Mouse (Mus musculus): ENCODE data around the gene Galnt14. TPM values are rescaled to one million over a fixed set of nuclear protein-coding genes. Genes with fewer than 3 reads are reported as not detected.

The Galnt14 gene
- polyA plus RNA-seq, 1 experiment: not detected

- TF ChIP-seq GATA1 (IDR thresholded peaks at IDR 0.05; ENCODE audit: low read length): no peak
Observed at GRCm38 (mm10) chr17:73557101-73557500, 153.2 kb downstream of the Galnt14 start.

- TF ChIP-seq GATA1 (IDR thresholded peaks at IDR 0.05; ENCODE audit: low read length): no peak
Observed at GRCm38 (mm10) chr17:73556436-73556835, 153.8 kb downstream of the Galnt14 start.

- no peak for TF ChIP-seq GATA1 (IDR thresholded peaks at IDR 0.05; ENCODE audit: low read length)
Observed at GRCm38 (mm10) chr17:73554668-73555067, 155.6 kb downstream of the Galnt14 start.

DNA sequence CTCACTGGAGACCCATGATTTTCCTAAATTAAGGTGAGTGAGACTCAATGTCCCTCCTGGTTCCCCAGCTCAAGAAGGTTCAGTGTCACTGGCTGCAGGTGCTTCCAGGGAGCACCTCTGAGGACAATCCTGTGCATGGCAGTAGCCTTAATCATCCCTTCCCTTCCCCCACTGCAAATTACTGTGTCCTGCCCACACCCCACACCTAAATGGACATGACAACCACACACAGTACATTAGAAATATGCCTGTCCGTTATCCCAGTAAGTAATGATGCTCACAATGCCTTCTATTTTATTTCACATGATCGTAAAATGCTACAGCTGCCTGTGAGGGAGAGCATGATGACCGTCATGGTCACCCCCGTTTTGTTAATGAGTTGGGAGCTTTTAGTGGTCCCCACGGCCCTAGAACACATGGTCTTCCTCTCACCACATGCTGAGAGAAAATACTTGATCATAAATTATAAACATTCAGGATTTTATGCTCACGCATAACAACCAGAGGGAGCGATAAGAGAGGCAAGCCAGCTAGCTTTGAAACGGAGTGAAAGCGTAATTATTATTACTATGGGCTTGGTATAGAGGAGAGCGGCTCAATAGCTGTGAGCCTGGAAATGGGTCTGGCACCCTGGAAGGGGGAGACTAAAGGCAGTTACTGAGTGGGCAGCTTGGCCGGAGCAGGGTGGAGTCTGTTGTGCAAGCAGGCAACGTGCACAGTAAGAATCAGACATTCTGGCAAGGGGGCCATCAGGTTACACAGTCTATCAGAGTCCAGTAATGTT lies 161.3 kb downstream of the Galnt14 start:
- TF ChIP-seq GATA1 (IDR thresholded peaks at IDR 0.05; ENCODE audit: low read length): no peak

- no peak for TF ChIP-seq GATA1 (IDR thresholded peaks at IDR 0.05; ENCODE audit: low read length)
Observed at GRCm38 (mm10) chr17:73548119-73548518, 162.1 kb downstream of the Galnt14 start.

- TF ChIP-seq GATA1 (IDR thresholded peaks at IDR 0.05; ENCODE audit: low read length): no peak
Observed at GRCm38 (mm10) chr17:73547483-73547882, 162.8 kb downstream of the Galnt14 start.

DNA sequence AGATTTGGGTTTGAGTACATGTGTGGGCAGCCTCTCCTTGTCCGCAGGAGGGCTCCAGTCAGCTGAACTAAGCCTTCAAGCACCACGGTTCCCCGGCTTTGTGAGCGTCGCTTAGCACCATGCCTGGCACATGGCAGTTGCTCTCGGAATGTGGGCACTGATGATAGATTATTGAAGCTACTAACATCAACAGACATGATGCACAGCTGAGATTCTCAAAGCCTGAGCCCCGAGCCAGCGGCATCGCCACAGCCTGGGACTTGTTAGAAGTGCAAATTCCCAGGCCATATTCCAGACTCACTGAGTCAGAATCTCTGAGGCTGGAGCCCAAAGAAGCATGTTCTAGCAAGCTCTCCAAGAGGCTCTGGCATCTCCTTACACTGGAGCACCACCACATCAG lies 168.3 kb downstream of the Galnt14 start:
- no peak for TF ChIP-seq GATA1 (IDR thresholded peaks at IDR 0.05; ENCODE audit: low read length)

DNA sequence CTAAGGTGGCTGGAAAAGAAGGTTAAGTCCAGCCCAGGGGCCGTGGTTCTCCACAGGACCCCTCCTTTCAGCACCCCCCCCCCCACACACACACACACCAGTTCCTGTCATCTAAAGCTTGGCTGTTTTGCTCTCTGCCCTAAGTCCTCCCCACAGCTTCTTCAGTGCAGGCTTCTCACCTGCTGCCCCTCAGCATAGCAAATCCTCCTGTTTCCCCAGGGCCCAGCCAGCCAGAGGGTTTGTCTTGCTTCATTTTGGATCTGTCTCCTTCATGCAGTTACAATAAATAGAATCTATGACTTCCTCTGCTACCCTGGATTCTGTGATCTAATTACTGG lies 169.1 kb downstream of the Galnt14 start:
- no peak for TF ChIP-seq GATA1 (IDR thresholded peaks at IDR 0.05; ENCODE audit: low read length)

GRCm38 (mm10) chr17:73540409-73541232 lies 169.6 kb downstream of the Galnt14 start:
- no peak for TF ChIP-seq GATA1 (IDR thresholded peaks at IDR 0.05; ENCODE audit: low read length)

DNA sequence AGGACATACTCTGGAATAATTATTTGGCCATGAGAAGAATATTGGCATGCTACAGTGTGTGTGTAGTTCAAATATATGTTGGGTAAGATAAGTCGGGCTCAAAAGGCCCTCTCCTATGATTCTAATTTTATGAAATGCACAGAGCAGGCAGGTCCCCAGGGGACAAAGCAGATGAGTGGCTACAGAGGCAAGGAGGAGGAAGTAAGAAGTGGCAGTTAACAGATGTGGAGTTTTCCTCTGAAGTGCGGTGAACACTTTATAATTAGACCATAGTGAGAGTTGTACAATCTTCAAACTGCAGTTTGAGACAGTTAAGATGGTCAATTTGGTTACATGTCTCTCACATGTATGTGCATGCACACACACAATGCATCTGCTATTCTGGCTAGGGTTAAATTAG lies 178.4 kb downstream of the Galnt14 start:
- no peak for TF ChIP-seq GATA1 (IDR thresholded peaks at IDR 0.05; ENCODE audit: low read length)

DNA sequence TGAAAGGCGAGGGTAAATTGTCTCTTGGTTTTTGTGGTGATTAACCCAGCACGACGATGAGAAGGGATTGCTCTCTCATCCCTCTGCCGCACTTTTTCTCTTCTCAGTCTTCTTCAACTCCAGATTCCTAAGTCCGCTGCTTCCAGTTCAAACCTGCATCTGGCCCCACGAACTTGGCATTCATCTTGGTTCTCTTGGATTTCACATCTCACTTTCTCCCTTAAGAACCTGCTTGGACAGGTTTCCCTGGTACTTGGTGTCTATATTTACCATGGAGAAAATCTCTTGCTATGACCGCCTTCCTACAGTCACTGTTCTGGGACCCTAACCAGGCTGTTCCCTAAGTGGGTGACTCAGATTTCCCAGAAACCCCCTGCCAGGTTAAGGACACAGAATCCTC lies 188.1 kb downstream of the Galnt14 start:
- TF ChIP-seq GATA1 (IDR thresholded peaks at IDR 0.05; ENCODE audit: low read length): no peak

GRCm38 (mm10) chr17:73519350-73519749 lies 190.9 kb downstream of the Galnt14 start:
- TF ChIP-seq GATA1 (IDR thresholded peaks at IDR 0.05; ENCODE audit: low read length): no peak

DNA sequence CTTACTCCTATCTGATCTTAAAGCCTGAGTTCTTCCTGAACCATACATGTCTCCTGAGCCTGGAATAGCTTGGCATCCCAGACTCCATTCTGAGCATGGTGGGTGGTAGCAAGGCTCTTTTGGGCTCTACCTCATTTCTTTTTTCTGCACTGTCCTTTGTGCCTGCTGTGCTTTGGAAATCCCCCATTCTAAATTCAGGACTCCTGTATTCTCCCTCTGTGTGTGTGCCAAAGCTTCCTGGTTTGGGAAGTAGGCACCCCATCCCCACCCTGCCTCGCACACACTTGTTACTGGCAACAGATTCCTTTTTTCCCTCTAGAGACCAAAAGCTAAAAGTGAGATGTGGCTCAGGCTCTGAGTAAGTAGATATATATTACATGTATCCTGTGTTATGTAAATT lies 191.9 kb downstream of the Galnt14 start:
- no peak for TF ChIP-seq GATA1 (IDR thresholded peaks at IDR 0.05; ENCODE audit: low read length)

DNA sequence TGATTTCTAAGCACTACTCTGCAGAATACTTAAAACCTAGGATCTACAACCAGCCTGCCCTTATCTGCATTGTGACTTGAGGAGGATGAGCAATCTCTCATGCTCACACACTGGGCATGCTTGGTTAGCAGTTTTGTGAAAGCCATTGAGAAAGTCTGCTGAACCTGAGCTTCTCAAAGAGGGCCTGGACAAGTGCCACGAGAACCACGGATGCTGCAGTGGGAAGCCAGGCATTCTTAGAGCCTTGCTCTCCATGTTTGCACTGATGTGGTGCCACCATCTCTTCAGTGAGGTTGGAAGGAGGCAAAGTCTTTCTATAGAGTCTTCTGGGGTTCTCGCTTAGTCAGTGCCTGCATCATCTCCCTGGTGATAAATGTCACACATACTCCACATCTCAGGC lies 194.7 kb downstream of the Galnt14 start:
- TF ChIP-seq GATA1 (IDR thresholded peaks at IDR 0.05; ENCODE audit: low read length): no peak

DNA sequence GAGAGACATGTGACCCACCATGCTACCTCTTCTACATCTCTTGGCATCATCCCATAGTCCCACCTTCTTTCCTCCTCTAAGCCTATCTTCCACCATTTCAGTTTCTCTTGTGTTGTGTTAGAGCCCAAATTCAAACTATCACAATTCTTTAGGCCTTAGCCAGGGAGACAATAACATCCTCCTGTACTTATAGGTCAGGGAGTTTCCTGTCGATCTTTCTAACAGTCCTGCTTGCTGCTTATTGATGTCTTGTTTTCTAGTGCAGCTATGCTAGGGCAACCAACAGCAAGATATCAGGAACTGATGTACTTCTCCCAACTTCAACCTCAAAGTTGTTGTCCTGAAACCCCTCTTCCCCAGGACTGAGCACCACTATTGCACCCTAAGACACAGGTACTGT lies 195.4 kb downstream of the Galnt14 start:
- no peak for TF ChIP-seq GATA1 (IDR thresholded peaks at IDR 0.05; ENCODE audit: low read length)

DNA sequence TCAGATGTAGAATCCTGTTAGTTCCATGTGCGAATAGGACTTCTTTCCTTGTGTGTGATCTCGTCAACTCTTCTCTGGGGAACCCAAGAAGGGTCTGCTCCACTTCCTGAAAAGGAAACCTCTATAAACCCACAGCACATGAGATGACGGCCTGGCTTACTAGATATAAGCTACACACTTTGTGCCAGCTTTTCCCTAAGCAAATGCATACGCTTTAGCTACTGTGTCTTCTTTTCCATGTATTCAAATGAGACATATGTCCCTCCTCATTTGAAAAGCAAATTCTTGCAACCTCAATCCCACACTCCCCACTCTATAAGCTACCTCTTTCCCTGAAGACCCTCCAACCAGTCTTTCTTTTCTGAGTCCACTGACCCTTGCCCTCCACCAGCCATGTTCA lies 196.0 kb downstream of the Galnt14 start:
- no peak for TF ChIP-seq GATA1 (IDR thresholded peaks at IDR 0.05; ENCODE audit: low read length)

GRCm38 (mm10) chr17:73512844-73513243 lies 197.4 kb downstream of the Galnt14 start:
- TF ChIP-seq GATA1 (IDR thresholded peaks at IDR 0.05; ENCODE audit: low read length): no peak
